In the genomic region with DNA sequence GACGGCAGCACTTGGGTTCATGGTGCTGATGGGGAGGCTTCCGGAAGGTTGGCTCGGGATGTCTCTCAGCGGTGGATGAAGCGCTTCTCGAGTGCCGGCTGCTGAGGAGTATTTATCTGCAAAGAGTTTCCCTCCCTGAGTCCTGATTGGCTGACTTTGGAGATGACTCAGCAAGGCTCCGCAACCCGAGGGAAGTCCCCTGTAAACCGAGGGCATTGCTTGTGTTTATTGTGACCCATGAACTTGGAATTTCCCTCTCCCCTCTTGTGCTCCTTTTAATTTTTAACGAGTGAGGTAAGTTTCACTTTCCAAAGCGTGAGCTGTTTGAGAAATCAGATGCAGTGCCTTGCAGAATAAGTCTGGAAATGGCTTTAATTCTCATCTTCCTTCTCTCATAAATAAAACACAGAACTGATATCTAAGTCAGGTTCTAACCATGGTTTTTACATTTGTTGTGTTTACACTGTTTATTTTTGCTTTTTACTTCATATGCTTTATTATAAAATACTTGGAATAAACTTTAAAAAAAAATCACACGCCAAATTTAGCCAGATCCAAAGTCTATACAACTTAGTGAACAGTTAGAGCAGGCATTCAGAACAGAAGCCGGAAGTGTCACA, we compare ENCODE assay signal across 8 mouse cellular contexts. TPM values are rescaled to one million over a fixed set of nuclear protein-coding genes. Genes with fewer than 3 reads are reported as not detected.
DNase-seq lines count a peak whose midpoint lies in the region; ATAC-seq lines count a peak whose summit lies in the region.

A gene (minus strand): TSS at position 96 of the 620 bp plus-strand sequence.

- H3K27ac ChIP-seq in hindbrain, embryonic 11.5 days (ENCODE audit: low read depth, low read length): no peak within 1 kb of the TSS
- H3K27ac ChIP-seq in limb, embryonic 12.5 days: no peak within 1 kb of the TSS
- no peak within 1 kb of the TSS for H3K27ac ChIP-seq in midbrain, embryonic 12.5 days (replicated peaks)

- no peak within 1 kb of the TSS for H3K9ac ChIP-seq in hindbrain, embryonic 11.5 days (ENCODE audit: low read depth, low read length)
- no peak within 1 kb of the TSS for H3K9ac ChIP-seq in limb, embryonic 12.5 days (replicated peaks)
- no peak within 1 kb of the TSS for H3K9ac ChIP-seq in midbrain, embryonic 12.5 days (replicated peaks)

- DNase-seq in cerebellum, postnatal 10 days: peak; percentile 52 to 54
- no peak for DNase-seq in cerebellum, adult 11-12 months
- peak; percentile 26 for DNase-seq in fibroblast of lung, adult 2 months (ENCODE audit: low read depth)
- peak; percentile 41 for DNase-seq in hindbrain, embryonic 11.5 days (ENCODE audit: low spot score)
- peak; percentile 62 for DNase-seq in splenic B cell, adult 2 months (ENCODE audit: low read depth, low spot score)

- 33% methylated on average over 14 of the region's 14 CpGs for WGBS in hindbrain, embryonic 11.5 days
- WGBS in limb, embryonic 12.5 days: 16% methylated on average over 14 of the region's 14 CpGs
- 27% methylated on average over 14 of the region's 14 CpGs for WGBS in midbrain, embryonic 12.5 days

- H3K9me3 ChIP-seq in hindbrain, embryonic 11.5 days (ENCODE audit: control insufficient read depth, low read length): no peaks in the 10 kb centered on the region
- H3K9me3 ChIP-seq in limb, embryonic 12.5 days: no peaks in the 10 kb centered on the region
- no peaks in the 10 kb centered on the region for H3K9me3 ChIP-seq in midbrain, embryonic 12.5 days

- peak; percentile 81 for ATAC-seq in activated CD4-positive, CD25-positive, alpha-beta regulatory T cell, adult 4 months
- 0 out of 2 replicates have a peak, but pooled peaks have one; percentile 35 for ATAC-seq in hindbrain, embryonic 11.5 days (ENCODE audit: low FRiP score)
- ATAC-seq in limb, embryonic 12.5 days (ENCODE audit: insufficient number of reproducible peaks, insufficient read depth, low FRiP score, low TSS enrichment, low read depth): no peak
- ATAC-seq in midbrain, embryonic 12.5 days (ENCODE audit: low FRiP score, low read depth): peak; percentile 66; the same call in 1 of the 2 replicates

- no peaks in the 10 kb centered on the region for H3K4me1 ChIP-seq in hindbrain, embryonic 11.5 days (replicated peaks; ENCODE audit: control insufficient read depth, insufficient read depth, low read length)
- peaks cover 4% of the 10 kb centered on the region; the same call in 1 of the 2 replicates for H3K4me1 ChIP-seq in limb, embryonic 12.5 days (replicated peaks)
- no peaks in the 10 kb centered on the region for H3K4me1 ChIP-seq in midbrain, embryonic 12.5 days

- H3K4me3 ChIP-seq in hindbrain, embryonic 11.5 days (ENCODE audit: low read depth, low read length): no peak within 1 kb of the TSS
- peak within 1 kb of the TSS; percentile 14 for H3K4me3 ChIP-seq in limb, embryonic 12.5 days (replicated peaks)
- no peak within 1 kb of the TSS; the same call in 1 of the 2 replicates for H3K4me3 ChIP-seq in midbrain, embryonic 12.5 days

- peak within 1 kb of the TSS; percentile 5; the same call in 1 of the 2 replicates for H3K4me2 ChIP-seq in hindbrain, embryonic 11.5 days (replicated peaks; ENCODE audit: low read depth, low read length)
- peak within 1 kb of the TSS; percentile 50 for H3K4me2 ChIP-seq in limb, embryonic 12.5 days
- peak within 1 kb of the TSS; percentile 36 for H3K4me2 ChIP-seq in midbrain, embryonic 12.5 days (replicated peaks)

- H3K27me3 ChIP-seq in hindbrain, embryonic 11.5 days (ENCODE audit: control insufficient read depth, insufficient read depth, low read length): no peaks in the 10 kb centered on the region
- H3K27me3 ChIP-seq in limb, embryonic 12.5 days: peaks cover 14% of the 10 kb centered on the region; the same call in 1 of the 2 replicates
- peaks cover 10% of the 10 kb centered on the region; the same call in 1 of the 2 replicates for H3K27me3 ChIP-seq in midbrain, embryonic 12.5 days
- no peaks in the 10 kb centered on the region for H3K27me3 ChIP-seq in splenic B cell, adult 2 months (ENCODE audit: control insufficient read depth, insufficient read depth, low read length, poor library complexity, severe bottlenecking)

- H3K36me3 ChIP-seq in hindbrain, embryonic 11.5 days (ENCODE audit: control insufficient read depth, insufficient read depth, low read length): no peaks in the 10 kb centered on the region
- H3K36me3 ChIP-seq in limb, embryonic 12.5 days: no peaks in the 10 kb centered on the region
- H3K36me3 ChIP-seq in midbrain, embryonic 12.5 days: no peaks in the 10 kb centered on the region
- no peaks in the 10 kb centered on the region for H3K36me3 ChIP-seq in splenic B cell, adult 2 months (ENCODE audit: control insufficient read depth, insufficient read depth, low read length, poor library complexity, severe bottlenecking)

RNA-seq across cellular contexts. Expression of the gene that starts here (rescaled TPM):
- polyA plus RNA-seq in activated CD4-positive, CD25-positive, alpha-beta regulatory T cell, adult 4 months (2017; shearing (Covaris generic)): 10 to 100 TPM; 10.2 to 27.1 TPM
- polyA plus RNA-seq in hindbrain, embryonic 11.5 days (2014; fragmentation: Nextera tagmentation; extraction: Ambion mirVana): 0.57 and 0.71 TPM in 2 replicates
- 0.29 and 0.32 TPM in 2 replicates for polyA plus RNA-seq in limb, embryonic 12.5 days (2016; fragmentation: Nextera tagmentation; extraction: Ambion mirVana)
- 0.55 TPM in 1 of 2 replicates, not detected in the other for polyA plus RNA-seq in midbrain, embryonic 12.5 days (2016; fragmentation: Nextera tagmentation; extraction: Ambion mirVana)

Comparison
In these comparisons a context has a peak if more than half of its experiments do, and no peak if none do; other contexts are left out.
1. Peak in DNase-seq, ATAC-seq and H3K4me2 ChIP-seq in hindbrain, embryonic 11.5 days; RNA of the gene not detected or under 1 TPM.
2. Peak in ATAC-seq and H3K4me2 ChIP-seq in midbrain, embryonic 12.5 days; RNA of the gene not detected or under 1 TPM.